In the genomic region with DNA sequence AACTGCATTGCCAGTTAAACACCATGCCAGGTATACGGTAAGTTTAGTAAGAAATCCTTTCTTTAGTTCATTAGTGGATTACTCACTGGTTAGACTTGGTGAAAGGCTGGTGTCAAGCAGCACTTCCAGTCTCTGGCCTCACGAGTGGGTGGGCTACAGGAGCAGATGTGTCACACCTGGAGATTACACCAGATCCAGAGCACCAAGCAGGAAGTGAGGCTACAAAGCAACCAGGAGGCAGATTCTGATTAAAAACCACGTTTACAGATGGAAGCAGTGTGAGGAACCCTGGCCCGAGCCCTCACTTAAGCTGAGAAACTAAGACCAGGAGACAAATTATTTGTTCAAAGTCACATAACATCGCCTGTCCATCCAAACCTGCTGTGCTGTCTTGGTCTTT, we compare ENCODE assay signal across 16 mouse cellular contexts. TPM values are rescaled to one million over a fixed set of nuclear protein-coding genes. Genes with fewer than 3 reads are reported as not detected.
A peak's percentile ranks its signal among the peaks of the same experiment; 100 is the strongest.
DNase-seq lines count a peak whose midpoint lies in the region; ATAC-seq and TF ChIP-seq lines count a peak whose summit lies in the region.
"Had no signal": no experiment of that assay in that cellular context is flagged by ENCODE, and none has a peak within 500 bp of the region (broad histone marks: within the 10 kb centered on the region; RNA-seq: fewer than 3 reads in every experiment).

No protein-coding gene starts in this region.

- intact Hi-C loops in gastrocnemius, adult 2 months (cut with DNase I), result loop anchor here (10.0 kb wide), 1 partner anchor 140 kb away; no protein-coding TSS in a partner anchor
- intact Hi-C loops in gastrocnemius, postnatal 36 days (cut with DNase I), result loop anchor here (5.0 kb wide), 1 partner anchor 143 kb away; no protein-coding TSS in a partner anchor

- TF ChIP-seq CTCF in gastrocnemius, adult 2 months (IDR thresholded peaks at IDR 0.05), result no peak

- no peaks in the 10 kb centered on the region for H3K9me3 ChIP-seq in embryonic facial prominence, embryonic 13.5 days
- H3K9me3 ChIP-seq in limb, embryonic 15.5 days, result no peaks in the 10 kb centered on the region
- H3K9me3 ChIP-seq: midbrain, embryonic 12.5 days had no signal

- H3K27me3 ChIP-seq in embryonic facial prominence, embryonic 13.5 days, result no peaks in the 10 kb centered on the region
- no peaks in the 10 kb centered on the region for H3K27me3 ChIP-seq in limb, embryonic 15.5 days

- H3K36me3 ChIP-seq in embryonic facial prominence, embryonic 13.5 days, result no peaks in the 10 kb centered on the region
- H3K36me3 ChIP-seq in limb, embryonic 15.5 days, result no peaks in the 10 kb centered on the region
- H3K36me3 ChIP-seq: midbrain, embryonic 12.5 days had no signal

- H3K4me1 ChIP-seq in embryonic facial prominence, embryonic 13.5 days, result peaks cover 38% of the 10 kb centered on the region
- peaks cover 38% of the 10 kb centered on the region for H3K4me1 ChIP-seq in limb, embryonic 15.5 days

- 61% methylated on average over 5 of the region's 5 CpGs for WGBS in embryonic facial prominence, embryonic 13.5 days
- 46% methylated on average over 5 of the region's 5 CpGs for WGBS in limb, embryonic 15.5 days

- no peak for ATAC-seq in embryonic facial prominence, embryonic 13.5 days (ENCODE audit: insufficient number of reproducible peaks, insufficient read depth, low FRiP score, low TSS enrichment, low read depth)
- ATAC-seq in limb, embryonic 15.5 days (ENCODE audit: insufficient number of reproducible peaks, low FRiP score, low TSS enrichment, low read depth), result no peak

- no peak overlapping the region for H3K9ac ChIP-seq in embryonic facial prominence, embryonic 13.5 days
- no peak overlapping the region for H3K9ac ChIP-seq in limb, embryonic 15.5 days
- H3K9ac ChIP-seq: midbrain, embryonic 12.5 days had no signal

- H3K4me2 ChIP-seq in embryonic facial prominence, embryonic 13.5 days, result no peak overlapping the region
- no peak overlapping the region for H3K4me2 ChIP-seq in limb, embryonic 15.5 days
- H3K4me2 ChIP-seq: midbrain, embryonic 12.5 days had no signal

- peak overlapping the region; percentile 66 for H3K27ac ChIP-seq in gastrocnemius, adult 2 months
- peak overlapping the region; percentile 80 for H3K27ac ChIP-seq in embryonic facial prominence, embryonic 13.5 days
- H3K27ac ChIP-seq in limb, embryonic 15.5 days, result peak overlapping the region; percentile 76
- H3K27ac ChIP-seq: midbrain, embryonic 12.5 days had no signal

- no peak for DNase-seq in gastrocnemius, adult 2 months
- no peak for DNase-seq in gastrocnemius, postnatal 36 days
- DNase-seq in kidney, postnatal 10 days, result peak; percentile 5
- no peak for DNase-seq in kidney, adult 18-20 months
- DNase-seq in layer of hippocampus, adult 11-12 months (ENCODE audit: low spot score), result no peak
- no peak for DNase-seq in frontal cortex, postnatal 10 days (ENCODE audit: low spot score in 2 of 2)
- DNase-seq: cerebellum, adult 11-12 months; heart, postnatal 4 days; lung, postnatal 10 days; thymus, postnatal 4 days had no signal

- no peak overlapping the region for H3K4me3 ChIP-seq in gastrocnemius, adult 2 months
- H3K4me3 ChIP-seq in embryonic facial prominence, embryonic 13.5 days, result no peak overlapping the region
- no peak overlapping the region for H3K4me3 ChIP-seq in limb, embryonic 15.5 days
- H3K4me3 ChIP-seq: erythroblast, embryonic 14.5 days; midbrain, embryonic 12.5 days had no signal

RNA-seq across cellular contexts. Expression of gene Prelp, which starts 43.5 kb away (rescaled TPM):
- total RNA-seq in gastrocnemius, adult 2 months (2021), result 10 to 100 TPM; 19.5 to 66.5 TPM
- 10 to 100 TPM; 16.1 to 19.9 TPM for total RNA-seq in gastrocnemius, postnatal 36 days (2021)
- 3.3 and 5.0 TPM in 2 replicates for polyA plus RNA-seq in embryonic facial prominence, embryonic 13.5 days (2015; fragmentation: Nextera tagmentation; extraction: Ambion mirVana)
- 17.9 and 20.3 TPM in 2 replicates for polyA plus RNA-seq in limb, embryonic 15.5 days (2015; fragmentation: Nextera tagmentation; extraction: Ambion mirVana)
- total RNA-seq: CH12.LX; granulocyte monocyte progenitor cell, adult 5-6 weeks had no signal
- polyA plus RNA-seq: erythroblast, embryonic 14.5 days had no signal

RNA-seq across cellular contexts. Expression of gene Optc, which starts 56.9 kb away (rescaled TPM):
- total RNA-seq in gastrocnemius, adult 2 months (2021), result under 1 TPM in 1 of 2 experiments, not detected in 1; 0.13 TPM
- not detected for total RNA-seq in gastrocnemius, postnatal 36 days (2021)
- polyA plus RNA-seq in embryonic facial prominence, embryonic 13.5 days (2015; fragmentation: Nextera tagmentation; extraction: Ambion mirVana), result 0.81 and 1.0 TPM in 2 replicates
- polyA plus RNA-seq in limb, embryonic 15.5 days (2015; fragmentation: Nextera tagmentation; extraction: Ambion mirVana), result 0.71 and 0.83 TPM in 2 replicates
- total RNA-seq: CH12.LX; granulocyte monocyte progenitor cell, adult 5-6 weeks had no signal
- polyA plus RNA-seq: erythroblast, embryonic 14.5 days had no signal
